Mouse (Mus musculus): Measurements from ENCODE around the gene Ddit4.

DNA sequence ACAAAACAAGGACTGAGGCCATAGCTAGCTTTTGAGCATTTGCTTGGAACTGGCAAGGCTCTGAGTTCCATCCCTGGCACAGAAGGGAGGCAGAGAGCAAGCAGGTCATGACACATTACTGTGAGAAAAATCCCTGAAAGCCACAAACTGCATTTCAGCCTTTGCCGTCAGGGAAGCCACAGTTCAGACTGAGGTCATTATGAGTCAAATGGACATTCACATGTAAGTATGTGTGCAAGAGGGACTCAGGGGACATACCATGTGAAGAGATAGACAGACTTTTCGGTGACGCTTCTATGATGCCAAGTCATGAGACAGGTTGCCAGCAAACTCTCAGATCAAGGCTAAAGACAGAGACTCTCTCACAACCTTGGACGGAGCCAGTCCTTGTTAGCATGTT lies 33.5 kb downstream of the Ddit4 start:
- no peak for TF ChIP-seq POLR2A (IDR thresholded peaks at IDR 0.05; ENCODE audit: borderline replicate concordance, insufficient read depth, low read length)
- TF ChIP-seq CTCF (IDR thresholded peaks at IDR 0.05; ENCODE audit: borderline replicate concordance, insufficient read depth, low read depth, low read length) = no peak
